ENCODE assay signal across 26 mouse cellular contexts in genomic region chr13:73575051-73575450, GRCm38 (mm10). TPM values are rescaled to one million over a fixed set of nuclear protein-coding genes. Genes with fewer than 3 reads are reported as not detected.
A peak's percentile ranks its signal among the peaks of the same experiment; 100 is the strongest.
DNase-seq lines count a peak whose midpoint lies in the region; ATAC-seq and TF ChIP-seq lines count a peak whose summit lies in the region.
"Had no signal": no experiment of that assay in that cellular context is flagged by ENCODE, and none has a peak within 500 bp of the region (broad histone marks: within the 10 kb centered on the region; RNA-seq: fewer than 3 reads in every experiment).

No protein-coding gene starts in this region.

- peak; percentile 66 for ATAC-seq in megakaryocyte progenitor cell, adult 5-6 weeks (replicated peaks; ENCODE audit: poor library complexity)
- ATAC-seq in intestine, embryonic 15.5 days: no peak
- ATAC-seq: forebrain, embryonic 14.5 days; forebrain, embryonic 16.5 days had no signal

- TF ChIP-seq CTCF in kidney, adult 2 months (conservative IDR thresholded peaks at IDR 0.05; ENCODE audit: insufficient read depth, insufficient read length, low read depth, low read length): no peak

- H3K9ac ChIP-seq in ES-E14 (ENCODE audit: insufficient read depth, low read depth, low read length, poor library complexity, severe bottlenecking): no peak overlapping the region
- no peak overlapping the region for H3K9ac ChIP-seq in intestine, embryonic 15.5 days
- H3K9ac ChIP-seq: embryonic facial prominence, embryonic 13.5 days; embryonic facial prominence, embryonic 15.5 days; forebrain, embryonic 12.5 days had no signal

- no peak overlapping the region for H3K4me3 ChIP-seq in ES-E14 (ENCODE audit: insufficient read depth in 1 of 2, low read depth in 1 of 2, low read length in 2 of 2, poor library complexity in 1 of 2, severe bottlenecking in 1 of 2)
- no peak overlapping the region for H3K4me3 ChIP-seq in kidney, adult 2 months (ENCODE audit: insufficient read depth, low read depth, low read length)
- H3K4me3 ChIP-seq in intestine, embryonic 15.5 days (replicated peaks): no peak overlapping the region
- H3K4me3 ChIP-seq: embryonic facial prominence, embryonic 13.5 days; embryonic facial prominence, embryonic 15.5 days; erythroblast, embryonic 14.5 days; forebrain, embryonic 10.5 days; forebrain, embryonic 12.5 days had no signal

- no peak for TF ChIP-seq POLR2A in kidney, adult 2 months (IDR thresholded peaks at IDR 0.05; ENCODE audit: low read depth, low read length)

- H3K9me3 ChIP-seq in ES-E14 (ENCODE audit: control insufficient read depth, insufficient read depth, low read depth, low read length): no peaks in the 10 kb centered on the region
- no peaks in the 10 kb centered on the region for H3K9me3 ChIP-seq in intestine, embryonic 15.5 days
- H3K9me3 ChIP-seq: embryonic facial prominence, embryonic 13.5 days; embryonic facial prominence, embryonic 15.5 days; forebrain, embryonic 10.5 days; forebrain, embryonic 12.5 days had no signal

- DNase-seq in ES-CJ7 (ENCODE audit: low read depth, low spot score) (peak; percentile 19), ES-E14 (ENCODE audit: low read depth, low spot score) (peak; percentile 12), ZHBTc4 (ENCODE audit: low read depth, low spot score) (peak; percentile 59)
- DNase-seq in kidney, adult 2 months: no peak
- no peak for DNase-seq in heart, postnatal 14 days
- DNase-seq: adrenal gland, adult 2 months; adrenal gland, postnatal 14 days; cerebellum, adult 11 months; cerebellum, adult 18-20 months; cerebellum, adult 8-10 months; cerebellum, adult 9-11 months; cerebellum, postnatal 14 days; cerebellum, postnatal 36 days; embryo, embryonic 11 days had no signal

- H3K4me2 ChIP-seq in intestine, embryonic 15.5 days (replicated peaks): no peak overlapping the region
- H3K4me2 ChIP-seq: embryonic facial prominence, embryonic 13.5 days; embryonic facial prominence, embryonic 15.5 days; forebrain, embryonic 12.5 days had no signal

- H3K36me3 ChIP-seq in ES-E14 (ENCODE audit: control insufficient read depth, insufficient read depth, low read length, poor library complexity, severe bottlenecking): no peaks in the 10 kb centered on the region
- H3K36me3 ChIP-seq in kidney, adult 2 months (ENCODE audit: control insufficient read depth, insufficient read depth, low read length): no peaks in the 10 kb centered on the region
- H3K36me3 ChIP-seq in intestine, embryonic 15.5 days: no peaks in the 10 kb centered on the region
- H3K36me3 ChIP-seq: embryonic facial prominence, embryonic 13.5 days; embryonic facial prominence, embryonic 15.5 days; forebrain, embryonic 10.5 days; forebrain, embryonic 12.5 days had no signal

- no peak overlapping the region for H3K27ac ChIP-seq in ES-E14 (ENCODE audit: insufficient read depth, low read depth, low read length, poor library complexity, severe bottlenecking)
- no peak overlapping the region for H3K27ac ChIP-seq in kidney, adult 2 months (ENCODE audit: insufficient read depth, low read depth, low read length)
- no peak overlapping the region for H3K27ac ChIP-seq in intestine, embryonic 15.5 days
- H3K27ac ChIP-seq: embryonic facial prominence, embryonic 13.5 days; embryonic facial prominence, embryonic 15.5 days; forebrain, embryonic 10.5 days; forebrain, embryonic 12.5 days had no signal

- H3K4me1 ChIP-seq in ES-E14 (ENCODE audit: control insufficient read depth in 2 of 2, insufficient read depth in 2 of 2, low read length in 2 of 2, poor library complexity in 1 of 2): no peaks in the 10 kb centered on the region
- no peaks in the 10 kb centered on the region for H3K4me1 ChIP-seq in kidney, adult 2 months (ENCODE audit: control insufficient read depth, insufficient read depth, low read length)
- no peaks in the 10 kb centered on the region for H3K4me1 ChIP-seq in intestine, embryonic 15.5 days (replicated peaks)
- H3K4me1 ChIP-seq: embryonic facial prominence, embryonic 13.5 days; embryonic facial prominence, embryonic 15.5 days; forebrain, embryonic 10.5 days; forebrain, embryonic 12.5 days had no signal

- in situ Hi-C loops in ES-E14 (cut with MboI; ENCODE audit: low sequenced_read_pairs in 2 of 2, unreplicated experiment in 2 of 2): no loop called here

- intact Hi-C loops in heart, postnatal 14 days (cut with DNase I): no loop called here

- H3K27me3 ChIP-seq in kidney, adult 2 months (replicated peaks; ENCODE audit: control insufficient read depth, insufficient read depth, low read length): no peaks in the 10 kb centered on the region
- H3K27me3 ChIP-seq in intestine, embryonic 15.5 days (replicated peaks): no peaks in the 10 kb centered on the region
- H3K27me3 ChIP-seq: embryonic facial prominence, embryonic 13.5 days; embryonic facial prominence, embryonic 15.5 days had no signal

TF ChIP-seq in ES-E14, 5 proteins besides CTCF, POLR2A, EP300 and RAD21:
- TF ChIP-seq ZNF384 (IDR thresholded peaks at IDR 0.05; ENCODE audit: low read depth, low read length) (0 out of 2 replicates have a peak, but pooled peaks have one; percentile 14), MAFK (IDR thresholded peaks at IDR 0.05; ENCODE audit: insufficient read depth, low read depth, low read length) (no peak), ZC3H11A (IDR thresholded peaks at IDR 0.05; ENCODE audit: borderline replicate concordance, low read depth, low read length) (no peak)

RNA-seq across cellular contexts. Expression of gene Clptm1l, which starts 28.8 kb away (rescaled TPM):
- 106 and 107 TPM in 2 replicates for total RNA-seq in ES-E14 (2012; rRNA removed)
- 222 and 226 TPM in 2 replicates for total RNA-seq in megakaryocyte progenitor cell, adult 5-6 weeks (2015)
- 86.1 and 92.0 TPM in 2 replicates for total RNA-seq in megakaryocyte progenitor cell, adult 5-6 weeks (2017)
- polyA plus RNA-seq in kidney, adult 2 months (2012; rRNA removed): 174 and 185 TPM in 2 replicates
- 10 to 100 TPM; 57.0 to 60.5 TPM for total RNA-seq in heart, postnatal 14 days (2021)
- 137 and 164 TPM in 2 replicates for polyA plus RNA-seq in intestine, embryonic 15.5 days (2015; fragmentation: Nextera tagmentation; extraction: Ambion mirVana)

RNA-seq across cellular contexts. Expression of gene Slc6a3, which starts 38.5 kb away (rescaled TPM):
- total RNA-seq in ES-E14 (2012; rRNA removed): 0.16 and 0.18 TPM in 2 replicates
- not detected in 2 replicates for total RNA-seq in megakaryocyte progenitor cell, adult 5-6 weeks (2015)
- not detected in 2 replicates for total RNA-seq in megakaryocyte progenitor cell, adult 5-6 weeks (2017)
- polyA plus RNA-seq in kidney, adult 2 months (2012; rRNA removed): 0.05 and 0.06 TPM in 2 replicates
- total RNA-seq in heart, postnatal 14 days (2021): not detected
- 0.34 and 0.41 TPM in 2 replicates for polyA plus RNA-seq in intestine, embryonic 15.5 days (2015; fragmentation: Nextera tagmentation; extraction: Ambion mirVana)
- total RNA-seq: adrenal gland, postnatal 4 days; common myeloid progenitor, adult 5-6 weeks had no signal
- polyA plus RNA-seq: C2C12; erythroblast, embryonic 14.5 days had no signal

RNA-seq across cellular contexts. Expression of gene Tert, which starts 51.7 kb away (rescaled TPM):
- total RNA-seq in ES-E14 (2012; rRNA removed): 11.7 and 21.0 TPM in 2 replicates
- 0.10 and 1.6 TPM in 2 replicates for total RNA-seq in megakaryocyte progenitor cell, adult 5-6 weeks (2015)
- 0.21 and 0.41 TPM in 2 replicates for total RNA-seq in megakaryocyte progenitor cell, adult 5-6 weeks (2017)
- 6.4 and 7.4 TPM in 2 replicates for polyA plus RNA-seq in kidney, adult 2 months (2012; rRNA removed)
- under 1 TPM; 0.14 to 0.41 TPM for total RNA-seq in heart, postnatal 14 days (2021)
- 5.1 and 5.7 TPM in 2 replicates for polyA plus RNA-seq in intestine, embryonic 15.5 days (2015; fragmentation: Nextera tagmentation; extraction: Ambion mirVana)
- polyA plus RNA-seq: erythroblast, embryonic 14.5 days had no signal

Comparison
In these comparisons a context has a peak if more than half of its experiments do, and no peak if none do; other contexts are left out.
1. DNase-seq: peak in ES-CJ7 (single experiment), ES-E14 (single experiment) and ZHBTc4 (single experiment); none in kidney, adult 2 months (single experiment) and heart, postnatal 14 days (0 of 2).